Mouse (Mus musculus) forebrain, embryonic 13.5 days (tissue): Measurements from ENCODE around the gene Ccdc33. TPM values are rescaled to one million over a fixed set of nuclear protein-coding genes. Genes with fewer than 3 reads are reported as not detected.
A peak's percentile ranks its signal among the peaks of the same experiment; 100 is the strongest.

Source experiments
- ATAC-seq: fragments of 200-750 bp; cut with Nextera tagmentation; 2 replicates; pipeline ENCODE4 v1.8.0; 2017
- H3K27ac ChIP-seq: fragments of 300-500 bp; sonication (generic); 2 replicates; pipeline ENCODE4 v1.5.1; 2015; ENCODE audit warnings: inconsistent platforms, mild to moderate bottlenecking, moderate library complexity
- H3K27me3 ChIP-seq: fragments of 300-500 bp; sonication (generic); 2 replicates; pipeline ENCODE4 v1.6.1; 2015; ENCODE audit warnings: mild to moderate bottlenecking, inconsistent platforms
- H3K36me3 ChIP-seq: fragments of 300-500 bp; sonication (generic); 2 replicates; pipeline ENCODE4 v1.6.1; 2015; ENCODE audit warnings: mild to moderate bottlenecking, inconsistent platforms; ENCODE audit not compliant: poor library complexity, severe bottlenecking
- H3K4me1 ChIP-seq: fragments of 300-500 bp; sonication (generic); 2 replicates; pipeline ENCODE4 v1.6.1; 2015; ENCODE audit warnings: inconsistent platforms
- H3K4me2 ChIP-seq: fragments of 300-500 bp; sonication (generic); 2 replicates; pipeline ENCODE4 v1.6.1; 2015; ENCODE audit warnings: inconsistent platforms, mild to moderate bottlenecking, moderate library complexity
- H3K4me3 ChIP-seq: fragments of 300-500 bp; sonication (generic); 2 replicates; pipeline ENCODE4 v1.5.1; 2015; ENCODE audit warnings: mild to moderate bottlenecking, inconsistent platforms
- H3K9ac ChIP-seq: fragments of 300-500 bp; sonication (generic); 2 replicates; pipeline ENCODE4 v1.6.1; 2015; ENCODE audit warnings: mild to moderate bottlenecking, inconsistent platforms
- H3K9me3 ChIP-seq: fragments of 300-500 bp; sonication (generic); replicated peaks from 2 replicates; pipeline ENCODE4 v1.6.1; 2016; ENCODE audit warnings: inconsistent platforms
- WGBS: fragments of 180-500 bp; shearing (Covaris S2); methylation state at CpG from one replicate; pipeline ENCODE4 v1.1.7; 2015; 5-methylcytosine and 5-hydroxymethylcytosine counted together
- polyA plus RNA-seq: library from polyadenylated mRNA; unstranded; fragments of >200 nt; fragmentation: Nextera tagmentation; extraction: Ambion mirVana; gene quantifications from 2 replicates; pipeline ENCODE4 v1.2.1, GENCODE M21; 2015

Ccdc33 gene
- polyA plus RNA-seq, 1 experiment from 2014 or later: 1.8 TPM

GRCm38 (mm10) chr9:57998032-57998659 lies 120.5 kb downstream of the Ccdc33 start:
- peak; percentile 89 for ATAC-seq

DNA sequence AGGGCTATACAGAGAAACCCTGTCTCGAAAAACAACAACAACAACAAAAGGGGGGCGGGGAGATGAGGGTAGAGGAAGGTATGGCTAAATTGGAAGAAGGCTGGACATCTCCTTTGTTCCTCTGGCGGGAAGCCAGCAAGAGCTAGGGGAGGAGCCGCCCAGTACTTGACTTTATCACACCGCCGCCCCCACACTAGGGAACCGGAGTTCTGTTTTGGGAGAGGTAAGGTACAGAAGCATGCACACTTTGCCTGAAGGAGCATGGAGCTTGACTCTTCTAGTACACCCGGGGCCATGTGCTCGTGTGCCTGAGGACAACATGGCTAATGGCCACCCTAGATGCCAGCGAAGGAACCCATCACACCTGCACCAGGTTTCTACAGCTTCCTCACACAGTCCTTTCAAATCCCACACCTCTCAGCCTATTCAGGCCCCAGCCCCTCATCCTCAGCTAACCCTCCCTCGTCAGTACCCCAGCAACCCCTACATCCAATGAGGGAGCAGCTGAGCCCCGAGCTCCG lies 121.1 kb downstream of the Ccdc33 start:
- Histone ChIP-seq H3K4me3 (peak overlapping the region; percentile 27), H3K9ac (peak overlapping the region; percentile 45; the same call in 1 of the 2 replicates), H3K36me3 (no peaks in the 10 kb centered on the region), H3K27me3 (peaks cover 37% of the 10 kb centered on the region), H3K9me3 (no peaks in the 10 kb centered on the region), H3K4me2 (peak overlapping the region; percentile 61), H3K4me1 (peaks cover 19% of the 10 kb centered on the region), H3K27ac (no peak overlapping the region)
- 24% methylated on average over 13 of the region's 13 CpGs for WGBS
- ATAC-seq: no peak; the same call in none of the 2 replicates

More at GRCm38 (mm10) chr9:57998032-57998659, 120.5 kb downstream of the Ccdc33 start:
- Histone ChIP-seq H3K9me3 (no peaks in the 10 kb centered on the region), H3K4me2 (peak overlapping the region; percentile 61), H3K4me3 (peak overlapping the region; percentile 27), H3K27ac (no peak overlapping the region), H3K27me3 (peaks cover 37% of the 10 kb centered on the region), H3K4me1 (peaks cover 14% of the 10 kb centered on the region), H3K9ac (peak overlapping the region; percentile 45), H3K36me3 (no peaks in the 10 kb centered on the region)
- WGBS: under 1% methylated on average over 20 of the region's 20 CpGs

DNA sequence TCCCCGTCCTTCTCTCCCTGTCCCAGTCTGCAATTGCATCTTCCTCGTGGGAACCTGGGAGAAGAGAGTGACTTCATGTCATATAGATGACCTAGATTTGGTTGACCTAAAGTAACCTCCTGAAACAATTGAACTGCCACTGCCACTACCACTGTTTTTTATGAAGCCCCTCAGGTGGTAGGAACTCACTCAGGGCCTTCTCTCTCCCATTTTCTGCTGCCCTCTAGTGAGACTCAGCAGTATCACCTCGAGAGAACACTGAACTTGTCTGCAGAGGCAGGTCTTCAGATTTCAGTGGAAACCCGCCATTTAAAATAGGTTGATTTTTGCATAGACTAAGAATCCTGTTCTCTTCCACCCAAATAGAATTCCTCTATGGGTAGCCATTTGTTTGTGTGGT lies 123.3 kb downstream of the Ccdc33 start:
- Histone ChIP-seq H3K9me3 (no peaks in the 10 kb centered on the region), H3K9ac (no peak overlapping the region), H3K4me3 (no peak overlapping the region), H3K27ac (no peak overlapping the region), H3K27me3 (peaks cover 28% of the 10 kb centered on the region), H3K4me1 (peaks cover 19% of the 10 kb centered on the region), H3K4me2 (no peak overlapping the region), H3K36me3 (no peaks in the 10 kb centered on the region)
- ATAC-seq: no peak
- 31% methylated on average over 4 of the region's 4 CpGs for WGBS

GRCm38 (mm10) chr9:57992781-57993591 lies 125.6 kb downstream of the Ccdc33 start:
- no peak overlapping the region for H3K4me2 ChIP-seq
- H3K9me3 ChIP-seq: no peaks in the 10 kb centered on the region
- H3K36me3 ChIP-seq: no peaks in the 10 kb centered on the region
- H3K4me1 ChIP-seq: peaks cover 23% of the 10 kb centered on the region
- ATAC-seq: 0 out of 2 replicates have a peak, but pooled peaks have one; percentile 38
- H3K9ac ChIP-seq: no peak overlapping the region
- H3K4me3 ChIP-seq: no peak overlapping the region
- H3K27ac ChIP-seq: no peak overlapping the region
- H3K27me3 ChIP-seq: peaks cover 13% of the 10 kb centered on the region
- 42% methylated on average over 8 of the region's 8 CpGs for WGBS

DNA sequence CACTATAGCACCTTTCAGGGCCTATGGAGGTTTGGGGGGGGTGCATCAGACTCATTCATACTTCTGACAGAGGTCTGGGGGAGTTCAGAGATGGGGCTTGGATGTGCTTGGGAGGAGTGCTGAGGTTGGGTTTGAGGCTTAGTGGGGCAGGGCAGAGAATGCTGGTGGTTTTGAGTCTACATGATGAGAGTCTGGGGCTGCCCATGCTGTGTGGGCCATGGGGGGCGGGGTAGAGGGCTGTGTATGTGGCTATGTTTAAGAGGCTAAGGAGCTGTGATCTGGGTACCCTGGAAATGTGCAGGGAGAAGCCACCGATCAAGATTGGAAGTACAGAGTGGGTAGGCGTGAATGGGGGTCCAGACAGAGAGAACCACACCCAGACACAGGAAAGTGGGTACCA lies 126.6 kb downstream of the Ccdc33 start:
- peaks cover 10% of the 10 kb centered on the region for H3K27me3 ChIP-seq
- H3K27ac ChIP-seq: no peak overlapping the region
- H3K9me3 ChIP-seq: no peaks in the 10 kb centered on the region
- WGBS: 85% methylated on average over 3 of the region's 3 CpGs
- peaks cover 18% of the 10 kb centered on the region for H3K4me1 ChIP-seq
- ATAC-seq: no peak
- no peak overlapping the region for H3K4me3 ChIP-seq
- no peaks in the 10 kb centered on the region for H3K36me3 ChIP-seq
- H3K9ac ChIP-seq: no peak overlapping the region
- no peak overlapping the region for H3K4me2 ChIP-seq

- H3K4me3 ChIP-seq: no peak overlapping the region
- H3K4me2 ChIP-seq: no peak overlapping the region
- no peak for ATAC-seq
- peaks cover 18% of the 10 kb centered on the region for H3K4me1 ChIP-seq
- H3K27ac ChIP-seq: no peak overlapping the region
- H3K36me3 ChIP-seq: no peaks in the 10 kb centered on the region
- H3K9me3 ChIP-seq: no peaks in the 10 kb centered on the region
- H3K9ac ChIP-seq: no peak overlapping the region
- WGBS: 43% methylated on average over 10 of the region's 10 CpGs
- peaks cover 4% of the 10 kb centered on the region for H3K27me3 ChIP-seq
Measured at GRCm38 (mm10) chr9:57990438-57991110, 128.0 kb downstream of the Ccdc33 start.

- WGBS: 88% methylated on average over 6 of the region's 6 CpGs
- H3K4me3 ChIP-seq: no peak overlapping the region
- no peaks in the 10 kb centered on the region for H3K36me3 ChIP-seq
- H3K27ac ChIP-seq: no peak overlapping the region
- no peak overlapping the region for H3K9ac ChIP-seq
- peaks cover 18% of the 10 kb centered on the region for H3K4me1 ChIP-seq
- H3K9me3 ChIP-seq: no peaks in the 10 kb centered on the region
- H3K27me3 ChIP-seq: peaks cover 4% of the 10 kb centered on the region; the same call in 1 of the 2 replicates
- ATAC-seq: no peak
- H3K4me2 ChIP-seq: no peak overlapping the region
Measured at GRCm38 (mm10) chr9:57989309-57989708, 129.3 kb downstream of the Ccdc33 start.

DNA sequence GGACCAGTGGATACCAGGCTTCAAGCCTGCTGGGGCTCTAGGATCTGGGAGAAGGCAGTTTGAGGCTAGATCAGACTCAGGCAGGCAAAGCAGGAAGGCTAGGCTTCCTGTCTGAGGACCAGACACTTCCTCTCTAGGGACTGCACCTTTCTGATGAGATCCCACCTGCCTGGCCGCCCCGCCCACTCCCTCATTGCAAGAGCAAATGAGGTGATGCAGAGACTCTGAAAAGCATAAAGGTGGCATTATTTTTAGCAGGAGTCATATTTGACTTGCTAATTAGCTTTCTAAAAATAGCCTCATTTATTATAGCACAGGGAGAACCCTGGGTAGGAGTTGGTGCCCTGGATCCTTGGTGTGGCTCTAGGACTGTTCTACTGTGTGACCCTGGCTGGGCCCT lies 130.5 kb downstream of the Ccdc33 start:
- H3K4me2 ChIP-seq: no peak overlapping the region
- WGBS: 80% methylated on average over 2 of the region's 2 CpGs
- no peak overlapping the region for H3K4me3 ChIP-seq
- no peaks in the 10 kb centered on the region for H3K36me3 ChIP-seq
- peaks cover 11% of the 10 kb centered on the region for H3K4me1 ChIP-seq
- no peak for ATAC-seq
- H3K27me3 ChIP-seq: peaks cover 4% of the 10 kb centered on the region; the same call in 1 of the 2 replicates
- no peak overlapping the region for H3K9ac ChIP-seq
- no peak overlapping the region for H3K27ac ChIP-seq
- no peaks in the 10 kb centered on the region for H3K9me3 ChIP-seq

DNA sequence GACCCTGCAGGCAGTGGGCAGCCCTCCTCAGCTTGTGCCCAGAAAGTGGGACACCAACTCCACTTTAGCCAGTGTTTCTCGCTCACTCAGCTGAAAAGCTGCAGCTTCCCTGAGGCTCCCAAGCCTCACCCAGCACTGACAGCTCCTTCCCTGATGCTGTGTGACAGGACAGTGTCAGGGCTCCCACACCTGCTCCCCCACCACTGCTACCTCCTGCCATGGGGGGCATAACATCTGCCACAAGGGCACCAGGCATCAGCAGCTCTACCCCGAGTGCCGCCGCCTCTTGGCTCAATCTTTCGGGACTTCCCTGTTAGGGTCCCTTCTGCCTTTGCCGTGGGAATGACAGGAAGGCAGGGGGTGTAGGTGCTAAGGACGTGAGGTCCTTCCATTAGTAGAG lies 132.3 kb downstream of the Ccdc33 start:
- Histone ChIP-seq H3K36me3 (no peaks in the 10 kb centered on the region), H3K27ac (no peak overlapping the region), H3K4me1 (peaks cover 7% of the 10 kb centered on the region; the same call in 1 of the 2 replicates), H3K4me3 (no peak overlapping the region), H3K27me3 (peaks cover 4% of the 10 kb centered on the region; the same call in 1 of the 2 replicates), H3K9ac (no peak overlapping the region), H3K4me2 (no peak overlapping the region), H3K9me3 (no peaks in the 10 kb centered on the region)
- 89% methylated on average over 7 of the region's 7 CpGs for WGBS
- ATAC-seq: no peak

DNA sequence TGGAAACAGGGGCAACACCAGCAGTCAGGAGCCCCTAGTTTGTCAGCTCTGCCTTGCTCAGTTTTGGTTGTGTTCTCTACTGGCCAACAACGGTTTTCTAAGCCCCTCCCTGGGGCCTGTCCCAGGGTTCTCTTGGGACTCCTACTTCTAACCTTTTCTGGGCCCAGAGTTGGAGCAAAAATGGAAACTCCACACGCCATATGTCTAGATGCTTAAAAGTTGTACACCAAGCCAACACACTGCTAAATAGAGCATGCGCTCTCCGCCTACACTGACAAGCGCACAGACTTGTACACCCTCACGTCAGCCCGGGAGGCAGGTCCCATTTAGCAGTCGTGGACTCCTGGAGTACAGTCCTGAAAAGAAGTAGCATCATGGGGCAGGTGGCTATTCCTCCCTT lies 133.3 kb downstream of the Ccdc33 start:
- WGBS: 93% methylated on average over 8 of the region's 8 CpGs
- Histone ChIP-seq H3K4me1 (peaks cover 7% of the 10 kb centered on the region; the same call in 1 of the 2 replicates), H3K27me3 (peaks cover 4% of the 10 kb centered on the region; the same call in 1 of the 2 replicates), H3K27ac (no peak overlapping the region), H3K36me3 (no peaks in the 10 kb centered on the region), H3K9ac (no peak overlapping the region), H3K4me3 (no peak overlapping the region), H3K4me2 (no peak overlapping the region), H3K9me3 (no peaks in the 10 kb centered on the region)
- no peak for ATAC-seq

DNA sequence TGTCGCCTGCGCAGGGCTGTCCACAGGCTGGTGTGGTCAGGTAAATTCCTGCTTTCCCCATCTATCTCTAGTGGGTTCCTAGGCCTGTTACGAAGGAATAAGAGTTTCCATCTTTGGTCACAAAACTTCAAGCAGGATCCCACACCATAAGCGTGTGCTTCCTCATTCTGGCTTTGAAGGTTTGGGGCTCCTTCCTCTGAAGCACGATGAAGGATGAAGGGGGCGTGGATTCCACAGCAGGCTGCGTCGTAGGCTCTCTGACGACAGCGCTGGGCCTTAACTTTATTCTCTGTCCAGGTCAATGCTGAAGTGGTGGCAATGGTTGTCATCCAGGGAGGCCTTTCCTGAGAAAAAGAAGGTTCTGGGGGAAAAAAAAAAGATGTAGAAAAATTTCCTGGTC lies 138.1 kb downstream of the Ccdc33 start:
- no peak overlapping the region for H3K4me3 ChIP-seq
- WGBS: 85% methylated on average over 10 of the region's 10 CpGs
- H3K9me3 ChIP-seq: no peaks in the 10 kb centered on the region
- ATAC-seq: no peak
- no peaks in the 10 kb centered on the region for H3K4me1 ChIP-seq
- no peak overlapping the region for H3K9ac ChIP-seq
- H3K4me2 ChIP-seq: no peak overlapping the region
- no peaks in the 10 kb centered on the region for H3K27me3 ChIP-seq
- no peak overlapping the region for H3K27ac ChIP-seq
- no peaks in the 10 kb centered on the region for H3K36me3 ChIP-seq

DNA sequence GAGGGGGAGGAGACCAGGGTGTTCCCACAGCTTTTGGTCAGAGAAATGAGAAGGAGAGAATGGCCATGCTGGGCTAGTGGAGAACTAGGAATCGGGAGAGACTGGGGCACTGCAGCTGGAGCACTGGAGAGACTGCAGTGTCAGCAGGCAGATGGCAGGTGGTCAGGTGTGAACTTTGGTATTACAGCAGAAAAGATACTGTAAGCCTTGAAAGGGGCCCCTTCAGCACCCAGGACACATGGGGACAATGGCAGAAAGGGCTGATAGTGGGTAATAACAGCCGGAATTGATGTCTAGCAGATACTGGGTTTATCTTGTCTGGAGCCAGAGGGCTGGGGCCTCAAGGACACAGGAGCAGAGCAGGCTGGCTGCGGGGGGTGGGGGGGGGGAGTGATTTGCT lies 139.8 kb downstream of the Ccdc33 start:
- Histone ChIP-seq H3K36me3 (no peaks in the 10 kb centered on the region), H3K27ac (no peak overlapping the region), H3K4me1 (no peaks in the 10 kb centered on the region), H3K27me3 (no peaks in the 10 kb centered on the region), H3K9ac (no peak overlapping the region), H3K4me3 (no peak overlapping the region), H3K9me3 (no peaks in the 10 kb centered on the region), H3K4me2 (no peak overlapping the region)
- ATAC-seq: no peak
- 81% methylated on average over 3 of the region's 3 CpGs for WGBS
